Mouse (Mus musculus) cerebellum, adult 2 months (tissue): ENCODE data around the gene Olfr1109.

ENCODE experiments used
- CTCF ChIP-seq: fragments of 200-500 bp; IDR thresholded peaks from 2 replicates; pipeline ENCODE4 v1.5.1; 2011; ENCODE audit warnings: low read depth, mild to moderate bottlenecking, control low read depth, low read length, moderate library complexity, borderline replicate concordance; ENCODE audit not compliant: insufficient read depth
- POLR2A ChIP-seq: fragments of 200-500 bp; IDR thresholded peaks from 2 replicates; pipeline ENCODE4 v1.6.1; 2011; ENCODE audit warnings: low read length, control low read depth, borderline replicate concordance; ENCODE audit not compliant: insufficient read depth

DNA sequence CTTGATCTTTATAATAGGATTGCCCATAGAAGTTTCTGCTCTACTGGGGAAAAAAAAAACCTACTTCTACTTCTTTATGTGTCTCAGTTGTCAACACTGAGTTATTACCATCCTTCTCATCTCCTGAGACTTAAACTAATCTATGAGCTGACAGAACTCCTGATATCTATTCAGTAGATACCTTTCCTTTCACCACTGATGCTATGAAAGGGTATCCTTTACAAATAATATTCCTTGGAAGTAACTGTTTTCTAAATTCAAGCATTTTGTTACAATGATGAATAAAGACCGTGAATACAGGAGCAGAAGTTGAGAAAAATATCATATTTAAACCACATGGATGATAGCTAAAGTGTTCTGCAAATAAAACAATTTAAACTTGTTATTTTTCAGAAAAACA is 44.4 kb upstream of the Olfr1109 start, which contains the start of gene Olfr1110:
- no peak for TF ChIP-seq CTCF
- TF ChIP-seq POLR2A = no peak
